Mouse (Mus musculus) E14TG2a.4 (cell line): ENCODE results near the gene Polr3h.

Experiments used
- H3K27me3 ChIP-seq: 2 replicates; pipeline ENCODE4 v1.6.1; 2014; ENCODE audit warnings: low read length, control low read depth; ENCODE audit not compliant: insufficient read depth
- H3K36me3 ChIP-seq: 2 replicates; pipeline ENCODE4 v1.6.1; 2014; ENCODE audit warnings: low read length, control low read depth; ENCODE audit not compliant: insufficient read depth
- H3K4me1 ChIP-seq: replicated peaks from 2 replicates; pipeline ENCODE4 v1.6.1; 2014; ENCODE audit warnings: low read depth, low read length, control low read depth
- H3K4me3 ChIP-seq: replicated peaks from 2 replicates; pipeline ENCODE4 v1.5.1; 2014; ENCODE audit warnings: mild to moderate bottlenecking, low read length
- H3K9me3 ChIP-seq: 2 replicates; pipeline ENCODE4 v1.6.1; 2014; ENCODE audit warnings: low read length, control low read depth
- CTCF ChIP-seq: conservative IDR thresholded peaks from 2 replicates; pipeline ENCODE4 v1.5.1; 2014; ENCODE audit warnings: low read length
- NANOG ChIP-seq: IDR thresholded peaks from 2 replicates; pipeline ENCODE4 v1.6.1; 2014; ENCODE audit warnings: borderline replicate concordance, low read length, mixed read lengths
- POU5F1 ChIP-seq: IDR thresholded peaks from 2 replicates; pipeline ENCODE4 v1.6.1; 2014; ENCODE audit warnings: low read length, borderline replicate concordance

Gene Polr3h

DNA sequence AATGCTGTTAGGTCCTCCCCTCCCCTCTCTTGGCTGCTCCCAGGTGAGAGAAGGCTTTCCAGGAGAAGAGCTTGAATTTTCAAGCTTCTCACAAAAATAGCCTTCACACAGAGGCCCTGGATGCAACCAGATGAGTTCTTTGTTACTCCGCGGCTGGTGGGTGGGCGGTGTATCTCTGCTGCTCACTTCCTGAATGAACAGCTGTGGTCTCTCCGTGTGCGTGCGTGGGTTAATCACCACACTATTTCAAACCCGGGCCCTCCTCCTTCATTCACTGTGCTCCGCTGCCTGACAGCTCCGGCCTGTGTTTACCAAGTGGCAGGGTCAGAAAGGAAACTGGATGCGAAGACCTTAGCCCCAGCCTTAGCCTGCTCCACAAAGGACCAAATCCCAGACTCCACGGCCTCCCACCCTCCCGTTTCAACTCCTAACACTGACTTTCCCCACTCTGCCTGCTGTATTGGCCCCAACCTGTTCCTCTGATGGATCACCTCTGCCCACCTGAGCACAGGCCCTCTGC, 7.0 kb upstream of the Polr3h start:
- H3K9me3 ChIP-seq: no peaks in the 10 kb centered on the region
- no peaks in the 10 kb centered on the region for H3K36me3 ChIP-seq
- peaks cover 40% of the 10 kb centered on the region for H3K4me1 ChIP-seq
- TF ChIP-seq POU5F1: no peak
- TF ChIP-seq CTCF: no peak
- no peak for TF ChIP-seq NANOG
- peaks cover 26% of the 10 kb centered on the region for H3K27me3 ChIP-seq
- no peak overlapping the region for H3K4me3 ChIP-seq

GRCm38 (mm10) chr15:81928277-81928676, 2.2 kb upstream of the Polr3h start:
- TF ChIP-seq NANOG (no peak), CTCF (no peak), POU5F1 (no peak)
- Histone ChIP-seq H3K36me3 (peaks cover 17% of the 10 kb centered on the region), H3K9me3 (no peaks in the 10 kb centered on the region), H3K4me1 (peaks cover 43% of the 10 kb centered on the region), H3K4me3 (no peak overlapping the region), H3K27me3 (no peaks in the 10 kb centered on the region; the same call in 1 of the 2 replicates)

DNA sequence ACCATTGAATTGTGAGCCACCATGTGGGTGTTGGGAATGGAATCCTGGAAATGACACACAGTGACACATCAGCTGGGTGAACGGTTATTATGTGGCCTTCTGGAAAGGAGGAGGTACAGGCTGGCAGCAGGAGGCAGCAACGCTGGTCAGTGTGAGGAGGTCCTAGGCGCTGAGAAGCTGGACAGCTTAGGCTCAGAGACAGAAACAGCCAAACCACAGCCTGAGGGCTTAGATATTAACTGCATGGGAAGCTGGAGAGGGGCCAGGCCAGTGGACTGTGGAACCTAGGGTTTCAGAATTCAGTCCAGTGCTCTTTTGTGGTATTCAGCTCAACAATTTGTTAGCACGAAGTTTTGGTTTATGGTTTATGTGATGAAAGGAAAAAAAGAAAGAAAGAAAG, 1.7 kb upstream of the Polr3h start:
- TF ChIP-seq POU5F1 (no peak), NANOG (no peak), CTCF (no peak)
- peaks cover 40% of the 10 kb centered on the region for H3K4me1 ChIP-seq
- H3K27me3 ChIP-seq: no peaks in the 10 kb centered on the region; the same call in 1 of the 2 replicates
- H3K4me3 ChIP-seq: no peak overlapping the region
- no peaks in the 10 kb centered on the region for H3K9me3 ChIP-seq
- peaks cover 20% of the 10 kb centered on the region for H3K36me3 ChIP-seq

DNA sequence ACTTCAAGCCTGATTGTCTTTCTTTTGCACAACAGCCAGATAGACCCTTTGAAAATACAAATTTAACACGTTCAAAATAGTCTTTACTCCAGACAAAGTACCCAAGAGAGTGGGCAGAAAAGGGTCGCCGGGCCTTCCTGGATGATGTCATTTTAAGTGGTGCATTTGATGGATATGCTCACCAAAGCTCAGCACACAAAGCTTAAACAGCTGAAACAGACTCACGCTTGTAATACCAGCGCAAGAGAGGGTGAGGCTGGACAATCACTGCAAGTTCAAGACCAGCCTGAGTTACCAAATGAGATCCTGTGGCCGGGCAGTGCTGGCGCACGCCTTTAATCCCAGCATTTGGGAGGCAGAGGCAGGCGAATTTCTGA, 394 bp upstream of the Polr3h start:
- Histone ChIP-seq H3K4me1 (peaks cover 45% of the 10 kb centered on the region), H3K4me3 (no peak overlapping the region), H3K36me3 (peaks cover 34% of the 10 kb centered on the region), H3K27me3 (no peaks in the 10 kb centered on the region), H3K9me3 (no peaks in the 10 kb centered on the region)
- no peak for TF ChIP-seq CTCF
- TF ChIP-seq NANOG: no peak
- no peak for TF ChIP-seq POU5F1

DNA sequence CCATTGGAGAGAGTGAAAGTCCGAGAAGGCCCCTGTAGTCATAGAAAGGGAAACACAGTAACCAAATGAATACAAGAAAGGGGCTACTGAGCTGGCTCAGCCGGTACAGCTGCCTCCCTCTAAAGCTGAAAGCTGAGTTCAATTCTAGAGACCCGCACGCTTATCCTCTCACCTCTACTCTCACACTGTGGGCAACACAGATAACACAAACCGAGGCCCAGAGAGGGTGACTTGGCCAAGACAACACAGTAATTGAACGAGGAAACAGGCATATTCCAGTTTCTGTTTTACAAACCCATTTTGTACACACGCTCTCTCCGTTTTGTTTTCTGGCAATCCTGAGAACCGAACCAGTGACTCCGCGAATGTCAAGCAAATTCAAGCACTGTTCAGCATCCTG, 1.1 kb downstream of the Polr3h start:
- H3K9me3 ChIP-seq: no peaks in the 10 kb centered on the region
- H3K4me1 ChIP-seq: peaks cover 59% of the 10 kb centered on the region
- H3K36me3 ChIP-seq: peaks cover 46% of the 10 kb centered on the region
- peak overlapping the region; percentile 96 for H3K4me3 ChIP-seq
- no peaks in the 10 kb centered on the region for H3K27me3 ChIP-seq
- no peak for TF ChIP-seq NANOG
- TF ChIP-seq CTCF: no peak
- TF ChIP-seq POU5F1: no peak

- H3K9me3 ChIP-seq: no peaks in the 10 kb centered on the region
- H3K4me1 ChIP-seq: peaks cover 86% of the 10 kb centered on the region
- H3K36me3 ChIP-seq: peaks cover 82% of the 10 kb centered on the region
- TF ChIP-seq CTCF (no peak), POU5F1 (no peak), NANOG (no peak)
- H3K27me3 ChIP-seq: no peaks in the 10 kb centered on the region
- H3K4me3 ChIP-seq: no peak overlapping the region
Measured at GRCm38 (mm10) chr15:81921255-81921654, 4.8 kb downstream of the Polr3h start.

DNA sequence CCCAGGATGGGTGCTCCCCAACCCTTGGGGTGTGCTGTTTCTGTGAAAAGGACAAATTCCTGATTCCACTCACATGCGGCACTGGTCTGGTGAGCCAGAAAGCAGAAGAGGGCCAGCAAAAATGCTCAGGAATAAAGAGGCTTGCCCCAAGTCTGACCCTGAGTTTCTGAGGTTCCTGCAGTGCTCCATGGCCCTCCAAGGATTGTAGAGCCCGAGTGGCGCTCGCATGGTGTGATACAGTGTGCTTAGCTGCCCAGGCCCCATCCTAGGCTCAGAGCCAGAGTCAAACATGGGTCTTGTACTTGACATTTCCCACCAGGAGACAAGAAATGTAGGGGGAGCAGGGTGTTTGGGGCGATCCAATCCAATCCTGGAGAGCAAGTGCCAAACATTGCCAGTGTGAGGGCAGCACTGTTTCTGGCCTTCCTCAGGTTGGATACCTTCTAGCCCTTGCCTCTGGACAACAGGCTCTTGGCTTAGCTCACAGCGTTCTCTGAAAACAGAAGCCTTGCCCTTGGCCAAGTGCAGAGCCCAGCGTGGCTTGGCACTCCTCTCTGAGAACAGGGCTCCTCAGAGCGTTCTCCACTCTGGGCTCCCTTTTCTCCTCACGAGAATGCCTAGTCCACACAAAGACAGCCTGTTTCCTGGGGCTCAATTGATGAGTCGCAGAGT, 5.4 kb downstream of the Polr3h start:
- Histone ChIP-seq H3K4me1 (peaks cover 91% of the 10 kb centered on the region), H3K4me3 (no peak overlapping the region), H3K9me3 (no peaks in the 10 kb centered on the region), H3K27me3 (no peaks in the 10 kb centered on the region), H3K36me3 (peaks cover 88% of the 10 kb centered on the region)
- TF ChIP-seq NANOG: no peak
- no peak for TF ChIP-seq CTCF
- no peak for TF ChIP-seq POU5F1

GRCm38 (mm10) chr15:81919062-81919461, 7.0 kb downstream of the Polr3h start:
- Histone ChIP-seq H3K9me3 (no peaks in the 10 kb centered on the region), H3K4me3 (no peak overlapping the region)
- TF ChIP-seq POU5F1 (no peak), NANOG (no peak)

More at GRCm38 (mm10) chr15:81919062-81919461, 7.0 kb downstream of the Polr3h start:
- no peaks in the 10 kb centered on the region for H3K27me3 ChIP-seq
- H3K4me1 ChIP-seq: peaks cover 89% of the 10 kb centered on the region
- H3K36me3 ChIP-seq: peaks cover 95% of the 10 kb centered on the region
